28 mouse cellular contexts compared by ENCODE assay signal in the genomic region with DNA sequence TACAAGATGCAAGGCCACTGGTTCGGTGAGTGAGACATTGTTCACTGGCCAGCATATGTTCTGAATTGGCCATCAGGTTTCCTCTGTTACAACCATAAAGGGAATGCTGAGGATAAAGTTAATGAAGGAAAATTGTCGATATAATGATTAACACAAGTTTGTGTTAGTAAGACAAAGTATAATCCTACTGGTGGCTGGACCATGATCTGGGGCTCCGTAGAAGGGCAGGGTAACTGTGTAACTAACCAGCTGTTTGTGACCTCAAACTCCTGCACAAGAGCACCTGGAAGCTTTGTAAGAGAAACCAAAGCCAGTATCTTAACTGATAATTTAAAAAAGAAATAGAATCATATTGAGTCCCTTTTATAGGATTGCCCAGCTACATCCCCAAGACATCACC. TPM values are rescaled to one million over a fixed set of nuclear protein-coding genes. Genes with fewer than 3 reads are reported as not detected.
A peak's percentile ranks its signal among the peaks of the same experiment; 100 is the strongest.
DNase-seq lines count a peak whose midpoint lies in the region; ATAC-seq and TF ChIP-seq lines count a peak whose summit lies in the region.
"Had no signal": no experiment of that assay in that cellular context is flagged by ENCODE, and none has a peak within 500 bp of the region (broad histone marks: within the 10 kb centered on the region; RNA-seq: fewer than 3 reads in every experiment).

No protein-coding gene starts in this region.

- H3K27me3 ChIP-seq in neural tube, embryonic 15.5 days (replicated peaks), result no peaks in the 10 kb centered on the region
- H3K27me3 ChIP-seq in intestine, postnatal 0 days (replicated peaks; ENCODE audit: control insufficient read depth, insufficient read depth, low read length), result no peaks in the 10 kb centered on the region
- H3K27me3 ChIP-seq in kidney, embryonic 16.5 days (ENCODE audit: insufficient read depth, low read length), result no peaks in the 10 kb centered on the region
- H3K27me3 ChIP-seq in limb, embryonic 10.5 days (ENCODE audit: low read depth, poor library complexity, severe bottlenecking), result no peaks in the 10 kb centered on the region
- H3K27me3 ChIP-seq: CH12.LX; embryonic facial prominence, embryonic 13.5 days; forebrain, embryonic 12.5 days; hindbrain, embryonic 12.5 days; limb, embryonic 13.5 days; midbrain, embryonic 13.5 days; neural tube, embryonic 12.5 days; Patski; stomach, embryonic 15.5 days had no signal

- no peaks in the 10 kb centered on the region for H3K36me3 ChIP-seq in neural tube, embryonic 15.5 days
- no peaks in the 10 kb centered on the region for H3K36me3 ChIP-seq in intestine, postnatal 0 days (ENCODE audit: control insufficient read depth, insufficient read depth)
- no peaks in the 10 kb centered on the region for H3K36me3 ChIP-seq in kidney, embryonic 16.5 days (ENCODE audit: insufficient read depth, low read length)
- H3K36me3 ChIP-seq in limb, embryonic 10.5 days, result no peaks in the 10 kb centered on the region
- H3K36me3 ChIP-seq: embryonic facial prominence, embryonic 13.5 days; forebrain, embryonic 12.5 days; G1E; hindbrain, embryonic 12.5 days; limb, embryonic 13.5 days; midbrain, embryonic 13.5 days; neural tube, embryonic 12.5 days; stomach, embryonic 15.5 days had no signal

- H3K4me2 ChIP-seq in neural tube, embryonic 15.5 days, result no peak overlapping the region
- no peak overlapping the region for H3K4me2 ChIP-seq in intestine, postnatal 0 days (replicated peaks; ENCODE audit: low read depth)
- H3K4me2 ChIP-seq in kidney, embryonic 16.5 days (replicated peaks; ENCODE audit: low read depth, low read length), result no peak overlapping the region
- H3K4me2 ChIP-seq: embryonic facial prominence, embryonic 13.5 days; forebrain, embryonic 12.5 days; hindbrain, embryonic 12.5 days; limb, embryonic 13.5 days; midbrain, embryonic 13.5 days; neural tube, embryonic 12.5 days; stomach, embryonic 15.5 days had no signal

- WGBS in neural tube, embryonic 15.5 days, result 88% methylated on average over 3 of the region's 3 CpGs
- WGBS in intestine, postnatal 0 days, result 42% methylated on average over 3 of the region's 3 CpGs
- 74% methylated on average over 3 of the region's 3 CpGs for WGBS in kidney, embryonic 16.5 days
- WGBS in limb, embryonic 10.5 days, result 87% methylated on average over 3 of the region's 3 CpGs

- no peak overlapping the region for H3K4me3 ChIP-seq in neural tube, embryonic 15.5 days (replicated peaks)
- no peak overlapping the region for H3K4me3 ChIP-seq in intestine, postnatal 0 days (ENCODE audit: low read depth, low read length)
- H3K4me3 ChIP-seq in kidney, embryonic 16.5 days (ENCODE audit: low read length), result no peak overlapping the region
- no peak overlapping the region for H3K4me3 ChIP-seq in limb, embryonic 10.5 days
- H3K4me3 ChIP-seq: embryonic facial prominence, embryonic 13.5 days; erythroblast, embryonic 14.5 days; forebrain, embryonic 12.5 days; gastrocnemius, adult 2 months; hindbrain, embryonic 12.5 days; limb, embryonic 13.5 days; midbrain, embryonic 13.5 days; neural tube, embryonic 12.5 days; stomach, embryonic 15.5 days had no signal

- DNase-seq in neural tube, embryonic 10.5 days (ENCODE audit: extremely low spot score, low spot score), result peak; percentile 0
- DNase-seq in limb, embryonic 10.5 days (ENCODE audit: low spot score), result peak; percentile 10
- no peak for DNase-seq in thymus, postnatal 36 days
- no peak for DNase-seq in ovary, postnatal 14 days (ENCODE audit: low spot score)
- DNase-seq in adrenal gland, postnatal 36 days, result no peak
- DNase-seq: adrenal gland, adult 2 months; B cell, adult 2 months; cerebellum, adult 18-20 months; cerebellum, postnatal 14 days; gastrocnemius, adult 2 months; layer of hippocampus, postnatal 36 days; lung, adult 18-20 months; lung, postnatal 14 days; thymus, adult 2 months had no signal

- no peak for ATAC-seq in neural tube, embryonic 15.5 days (ENCODE audit: low FRiP score)
- 0 out of 2 replicates have a peak, but pooled peaks have one; percentile 37 for ATAC-seq in intestine, postnatal 0 days
- peak; percentile 71 for ATAC-seq in kidney, embryonic 16.5 days (ENCODE audit: low FRiP score, low TSS enrichment)
- ATAC-seq: midbrain, embryonic 13.5 days; Patski had no signal

- H3K4me1 ChIP-seq in neural tube, embryonic 15.5 days, result no peaks in the 10 kb centered on the region
- 0 out of 2 replicates have a peak, but pooled peaks cover 9% of the 10 kb centered on the region for H3K4me1 ChIP-seq in intestine, postnatal 0 days (replicated peaks; ENCODE audit: control insufficient read depth, insufficient read depth, low read length)
- no peaks in the 10 kb centered on the region for H3K4me1 ChIP-seq in kidney, embryonic 16.5 days (ENCODE audit: insufficient read depth, low read length)
- no peaks in the 10 kb centered on the region for H3K4me1 ChIP-seq in limb, embryonic 10.5 days
- H3K4me1 ChIP-seq: embryonic facial prominence, embryonic 13.5 days; forebrain, embryonic 12.5 days; hindbrain, embryonic 12.5 days; limb, embryonic 13.5 days; midbrain, embryonic 13.5 days; neural tube, embryonic 12.5 days; stomach, embryonic 15.5 days had no signal

- H3K27ac ChIP-seq in neural tube, embryonic 15.5 days (replicated peaks), result no peak overlapping the region
- H3K27ac ChIP-seq in intestine, postnatal 0 days (ENCODE audit: low read depth, low read length), result peak overlapping the region; percentile 70
- peak overlapping the region; percentile 78 for H3K27ac ChIP-seq in kidney, embryonic 16.5 days (ENCODE audit: low read length)
- no peak overlapping the region for H3K27ac ChIP-seq in limb, embryonic 10.5 days
- H3K27ac ChIP-seq: embryonic facial prominence, embryonic 13.5 days; forebrain, embryonic 12.5 days; gastrocnemius, adult 2 months; hindbrain, embryonic 12.5 days; limb, embryonic 13.5 days; midbrain, embryonic 13.5 days; neural tube, embryonic 12.5 days; stomach, embryonic 15.5 days had no signal

- TF ChIP-seq CTCF in intestine, postnatal 0 days (IDR thresholded peaks at IDR 0.05; ENCODE audit: low read depth), result no peak

- no peak overlapping the region for H3K9ac ChIP-seq in neural tube, embryonic 15.5 days (replicated peaks)
- no peak overlapping the region for H3K9ac ChIP-seq in intestine, postnatal 0 days (ENCODE audit: low read depth, low read length)
- no peak overlapping the region for H3K9ac ChIP-seq in kidney, embryonic 16.5 days (replicated peaks; ENCODE audit: low read length)
- H3K9ac ChIP-seq: embryonic facial prominence, embryonic 13.5 days; forebrain, embryonic 12.5 days; hindbrain, embryonic 12.5 days; limb, embryonic 13.5 days; midbrain, embryonic 13.5 days; neural tube, embryonic 12.5 days; stomach, embryonic 15.5 days had no signal

- no peaks in the 10 kb centered on the region for H3K9me3 ChIP-seq in neural tube, embryonic 15.5 days (replicated peaks)
- no peaks in the 10 kb centered on the region for H3K9me3 ChIP-seq in intestine, postnatal 0 days (ENCODE audit: control insufficient read depth)
- no peaks in the 10 kb centered on the region for H3K9me3 ChIP-seq in kidney, embryonic 16.5 days (ENCODE audit: low read length)
- H3K9me3 ChIP-seq in limb, embryonic 10.5 days (replicated peaks), result no peaks in the 10 kb centered on the region
- H3K9me3 ChIP-seq: embryonic facial prominence, embryonic 13.5 days; forebrain, embryonic 12.5 days; G1E; hindbrain, embryonic 12.5 days; limb, embryonic 13.5 days; midbrain, embryonic 13.5 days; neural tube, embryonic 12.5 days; stomach, embryonic 15.5 days had no signal

RNA-seq across cellular contexts. Expression of gene 2610301B20Rik, which starts 55.4 kb away (rescaled TPM):
- 36.3 and 38.9 TPM in 2 replicates for polyA plus RNA-seq in neural tube, embryonic 15.5 days (2015; fragmentation: Nextera tagmentation; extraction: Ambion mirVana)
- polyA plus RNA-seq in intestine, postnatal 0 days (2015; fragmentation: Nextera tagmentation; extraction: Ambion mirVana), result 10.5 and 11.5 TPM in 2 replicates
- polyA plus RNA-seq in kidney, embryonic 16.5 days (2015; fragmentation: Nextera tagmentation; extraction: Ambion mirVana), result 29.7 and 32.4 TPM in 2 replicates
- polyA plus RNA-seq in limb, embryonic 10.5 days (2016; fragmentation: Nextera tagmentation; extraction: Ambion mirVana), result 20.1 and 26.6 TPM in 2 replicates
- 10 to 100 TPM; 21.9 to 23.5 TPM for total RNA-seq in adrenal gland, postnatal 36 days (2021)

Comparison
In these comparisons a context has a peak if more than half of its experiments do, and no peak if none do; other contexts are left out.
1. DNase-seq: peak in neural tube, embryonic 10.5 days (single experiment) and limb, embryonic 10.5 days (single experiment); none in thymus, postnatal 36 days (0 of 2), ovary, postnatal 14 days (single experiment) and adrenal gland, postnatal 36 days (0 of 2).
2. H3K27ac ChIP-seq: peak in intestine, postnatal 0 days (single experiment) and kidney, embryonic 16.5 days (single experiment); none in neural tube, embryonic 15.5 days (single experiment) and limb, embryonic 10.5 days (single experiment).